Mouse (Mus musculus) T-helper 2 cell (primary cell): ENCODE measurements around the gene H2al1m.
"Not testable (repeated sequence)": the region's sequence is repeated elsewhere in the genome, so short reads cannot be mapped to it uniquely, and the experiment has no call there.

Experiments
- in situ Hi-C: fragments of 300-600 bp; cut with MboI, MseI; formaldehyde crosslinking; loops from one replicate; pipeline ENCODE4 v1.15.1; 2025; ENCODE audit warnings: high pct_unique_total_duplicates

Gene H2al1m

DNA sequence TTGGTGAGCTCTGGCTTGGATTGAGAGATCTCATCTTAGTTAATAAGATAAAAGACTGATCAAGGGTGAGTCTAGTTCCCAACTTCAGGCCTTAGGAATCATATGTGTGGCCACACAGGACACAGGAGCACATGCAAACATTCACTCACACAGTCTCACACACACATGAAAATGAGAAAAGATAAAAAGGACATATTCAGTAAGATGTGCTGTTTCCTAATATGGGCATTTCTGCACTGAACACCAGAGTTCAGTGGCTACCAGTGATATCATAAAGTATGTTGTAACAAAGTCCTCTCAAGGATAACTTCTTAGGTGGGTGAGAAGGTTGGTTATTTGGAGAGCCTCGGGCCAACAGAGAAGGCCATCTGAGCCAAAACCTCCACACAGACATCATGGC is at the start of gene H2al1m:
H2al1m (plus strand) TSS at position 301 of the 400 bp plus-strand sequence.
- in situ Hi-C loops, result not testable (repeated sequence)

DNA sequence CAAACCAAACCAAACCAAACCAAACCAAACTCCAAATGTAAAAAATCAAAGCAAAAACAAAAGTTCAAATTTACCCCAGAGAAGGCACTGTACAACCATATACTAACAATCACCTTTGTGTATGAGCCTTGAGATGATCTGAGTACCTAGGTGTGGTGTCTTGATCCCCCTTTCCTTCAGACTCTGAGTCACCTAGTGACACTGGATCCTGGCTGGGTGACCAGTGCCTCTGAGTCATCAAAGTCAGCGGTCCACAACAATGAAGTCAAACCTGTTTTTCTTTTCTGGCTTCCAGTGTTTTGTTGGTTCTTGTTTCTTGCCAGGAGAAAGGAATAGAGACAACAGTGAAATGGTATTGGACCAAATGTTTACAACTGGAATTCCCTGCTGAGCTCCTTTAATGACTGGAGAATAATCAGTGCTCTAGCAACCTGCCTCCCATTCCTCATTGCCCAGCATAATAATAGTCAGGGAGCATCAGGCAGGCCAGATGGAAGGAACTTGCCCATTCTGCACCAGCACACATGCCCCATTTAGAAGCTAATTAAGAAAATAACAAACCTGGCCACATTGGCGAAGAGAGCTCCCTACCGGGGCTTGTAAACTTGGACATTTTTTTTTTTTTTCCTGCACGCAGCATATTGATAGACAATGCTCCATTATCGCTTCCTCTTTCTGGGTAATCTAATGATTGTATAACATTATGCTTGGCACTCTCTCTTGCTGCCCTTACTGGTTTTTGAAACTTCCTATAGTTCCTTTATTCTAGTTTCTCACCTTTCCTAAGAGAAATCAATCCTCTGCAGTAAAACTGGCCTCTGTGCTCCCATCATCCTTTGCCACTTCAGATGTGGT is 42.6 kb upstream of the H2al1m start:
- in situ Hi-C loops, result no loop called here

DNA sequence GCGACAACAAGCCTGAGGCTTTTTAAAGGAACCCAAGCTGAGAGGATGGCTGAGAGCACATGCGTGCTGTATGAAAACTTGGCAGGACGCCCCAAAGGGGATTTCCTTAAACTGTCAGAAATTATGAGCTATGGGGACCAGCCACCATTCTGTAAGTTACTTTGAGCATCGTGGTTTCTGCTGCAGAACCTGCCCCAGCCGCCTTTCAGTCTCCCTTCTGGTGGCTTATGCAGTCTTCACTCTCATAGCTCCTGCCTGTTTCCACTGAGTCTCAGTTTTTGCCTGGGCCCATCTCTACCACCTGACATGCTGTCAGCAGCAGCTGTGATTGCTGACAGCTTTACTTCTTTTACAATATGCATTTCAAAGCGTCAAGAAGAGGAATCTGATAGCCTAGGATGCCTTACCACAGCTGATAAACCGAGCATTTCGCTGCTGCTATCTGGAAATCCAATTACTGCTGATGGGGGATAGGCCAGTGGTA is 40.1 kb upstream of the H2al1m start:
- in situ Hi-C loops, result no loop called here

DNA sequence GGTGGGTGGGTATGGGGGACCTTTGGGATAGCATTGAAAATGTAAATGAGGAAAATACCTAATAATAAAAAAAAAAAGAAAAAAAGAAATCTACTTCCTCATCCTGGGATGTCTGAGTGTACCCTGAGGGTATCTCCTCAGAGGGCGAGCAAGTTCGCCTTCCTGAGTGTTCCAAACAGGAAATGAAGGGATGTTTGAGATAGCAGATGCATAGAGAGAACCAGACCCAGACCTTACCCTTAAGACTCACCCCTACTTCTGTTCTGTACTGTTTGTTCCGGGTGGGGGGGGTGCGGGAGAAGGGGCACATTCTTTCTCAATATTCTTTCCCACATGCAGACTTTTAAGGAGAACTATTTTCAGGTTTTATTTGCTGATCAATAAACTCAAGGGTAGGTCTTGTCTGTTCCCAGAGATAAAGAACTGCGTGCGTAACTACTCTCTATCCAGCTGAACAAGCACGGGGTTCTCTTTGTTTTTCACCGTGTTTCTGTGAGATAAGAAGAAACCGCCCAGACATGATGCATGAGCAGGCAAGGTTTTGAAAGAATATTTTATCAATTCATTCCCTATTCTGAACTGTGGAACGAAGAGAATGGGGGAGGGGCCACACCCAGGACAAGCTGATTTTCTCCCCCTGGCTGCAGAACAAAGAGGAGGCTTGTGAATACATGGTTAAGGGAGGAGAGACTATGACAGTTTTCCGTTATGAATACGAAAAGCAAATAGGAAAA is 38.8 kb upstream of the H2al1m start:
- in situ Hi-C loops, result no loop called here

DNA sequence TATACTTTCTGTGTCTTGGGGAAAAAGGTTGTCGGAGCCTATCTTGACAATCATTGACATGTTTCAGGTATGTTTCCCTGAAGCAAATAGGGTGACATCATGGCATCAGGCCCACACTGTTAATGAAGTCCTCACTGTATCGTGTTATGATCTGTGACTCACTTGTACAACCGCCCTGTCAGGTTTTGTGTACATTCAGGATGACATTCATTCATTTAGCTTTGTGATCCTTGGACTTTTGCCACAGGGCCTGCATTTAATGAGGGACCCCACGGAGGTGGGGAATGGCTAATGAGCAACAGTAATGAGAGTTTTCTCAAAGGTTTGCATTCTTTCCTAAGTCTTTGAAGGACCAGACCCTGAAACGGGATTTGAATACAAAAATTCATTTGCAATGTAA is 34.7 kb upstream of the H2al1m start:
- in situ Hi-C loops, result no loop called here

DNA sequence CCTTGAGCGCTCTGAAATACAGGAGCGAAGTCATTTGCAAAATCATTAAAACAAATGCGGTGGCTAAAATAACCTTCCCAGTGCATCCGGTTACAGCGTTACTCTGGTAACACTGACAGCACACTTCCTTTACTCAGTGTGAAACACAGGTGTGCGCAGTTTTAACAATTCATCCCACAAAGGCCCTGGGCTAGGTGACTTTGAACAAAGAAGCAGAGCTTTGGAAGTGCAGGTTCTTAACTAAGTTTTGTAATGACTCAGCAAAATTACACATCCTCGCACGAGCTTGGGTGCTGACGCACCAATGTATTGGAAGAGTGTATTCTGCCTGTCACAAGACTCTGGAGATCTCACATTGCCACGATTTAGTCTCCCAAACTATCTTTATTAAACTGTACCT is 29.6 kb upstream of the H2al1m start:
- in situ Hi-C loops, result no loop called here

DNA sequence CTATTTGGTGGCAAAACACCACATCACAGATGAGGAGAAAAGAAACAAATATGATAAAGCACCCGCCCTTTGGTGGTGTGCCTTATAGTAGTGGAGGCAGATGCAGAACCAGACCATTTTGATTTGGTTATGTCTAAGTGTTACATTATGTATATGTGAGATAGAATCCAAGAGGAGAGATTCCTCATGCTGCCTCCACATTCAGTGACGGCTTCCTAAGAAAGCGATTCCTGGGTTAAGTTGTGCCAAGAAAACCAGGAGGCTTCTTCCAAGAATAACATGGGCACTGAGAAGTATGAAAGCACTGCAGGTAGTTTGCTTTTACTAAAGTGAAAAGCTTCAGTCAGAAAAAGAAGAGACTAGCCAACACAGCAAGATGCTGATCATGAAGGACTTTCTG is 28.7 kb upstream of the H2al1m start:
- in situ Hi-C loops, result no loop called here

DNA sequence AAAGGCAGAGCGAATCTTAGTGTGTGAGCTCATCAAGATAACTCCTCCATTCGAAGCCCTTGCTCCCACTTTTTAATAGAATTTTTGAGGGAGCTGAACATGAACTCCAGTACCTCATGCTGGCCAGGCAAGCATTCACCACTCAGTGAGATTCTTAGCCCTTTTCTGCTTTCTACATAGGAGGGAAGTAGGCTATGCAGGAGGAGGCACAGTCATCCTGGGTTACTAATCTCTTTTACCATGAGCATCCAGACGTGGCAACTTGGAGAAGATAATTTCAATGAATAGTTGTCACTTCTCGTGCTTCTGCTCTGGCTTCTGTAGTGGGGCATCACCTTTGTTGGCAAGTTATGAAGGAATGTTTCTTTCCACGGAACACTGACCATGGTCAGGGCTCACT is 26.8 kb upstream of the H2al1m start, which contains the start of gene Gm14862:
Gm14862 (minus strand) TSS at position 134 of the 400 bp plus-strand sequence.
- in situ Hi-C loops, result no loop called here

DNA sequence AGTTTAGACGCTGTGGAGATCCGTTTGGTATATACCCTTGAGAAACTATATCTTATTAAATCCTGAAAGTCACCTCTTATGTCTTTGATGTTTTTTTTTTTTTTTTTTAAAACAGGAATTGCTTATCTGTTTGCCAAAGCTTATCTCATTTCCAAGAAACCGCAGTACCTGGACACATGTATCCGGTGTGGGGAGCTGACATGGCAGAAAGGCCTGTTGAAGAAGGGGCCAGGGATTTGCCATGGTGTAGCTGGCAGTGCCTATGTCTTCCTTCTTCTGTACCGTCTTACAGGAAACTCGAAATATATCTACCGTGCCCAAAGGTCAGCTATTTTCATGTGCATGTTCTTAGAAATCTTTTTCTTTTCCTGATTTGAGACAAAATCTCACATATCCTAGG is 25.7 kb upstream of the H2al1m start:
- in situ Hi-C loops, result no loop called here

DNA sequence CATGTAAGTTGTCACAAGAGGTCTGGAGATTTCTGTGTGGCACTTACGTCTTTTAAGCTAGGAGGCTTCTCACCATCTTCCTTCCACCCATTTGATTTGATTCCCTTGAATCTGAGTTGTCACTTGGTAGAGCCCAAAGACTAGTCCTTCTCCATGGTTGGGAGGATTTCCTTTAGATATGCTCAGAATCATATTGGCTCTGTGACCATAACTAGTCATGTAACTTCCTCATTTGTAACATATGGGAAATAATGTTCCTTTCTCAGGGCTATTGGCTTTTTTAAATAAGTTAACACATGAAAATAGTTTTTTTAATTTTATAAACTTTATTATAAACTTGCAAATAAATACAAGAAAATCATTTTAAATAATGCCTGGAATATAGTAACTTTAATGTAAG is 24.3 kb upstream of the H2al1m start:
- in situ Hi-C loops, result no loop called here

DNA sequence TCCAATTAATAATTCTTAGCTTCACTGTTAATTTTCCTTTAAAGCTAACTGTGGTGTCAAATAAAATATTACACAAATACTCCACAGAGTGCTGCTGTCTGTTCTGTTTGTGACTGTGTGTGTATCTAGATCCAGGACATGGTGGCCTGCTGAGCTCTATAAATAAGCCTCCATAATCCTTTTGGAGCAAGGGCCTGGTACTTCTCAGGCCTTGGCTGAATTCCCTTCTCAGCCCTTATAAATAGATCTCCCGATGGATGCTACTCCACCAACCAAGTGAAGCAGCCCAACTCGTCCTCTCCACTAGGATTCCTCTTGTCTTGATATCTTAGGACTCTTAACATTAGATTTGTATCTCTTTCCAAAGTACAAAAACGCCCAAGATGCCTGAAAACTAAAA is 12.5 kb upstream of the H2al1m start:
- in situ Hi-C loops, result no loop called here

DNA sequence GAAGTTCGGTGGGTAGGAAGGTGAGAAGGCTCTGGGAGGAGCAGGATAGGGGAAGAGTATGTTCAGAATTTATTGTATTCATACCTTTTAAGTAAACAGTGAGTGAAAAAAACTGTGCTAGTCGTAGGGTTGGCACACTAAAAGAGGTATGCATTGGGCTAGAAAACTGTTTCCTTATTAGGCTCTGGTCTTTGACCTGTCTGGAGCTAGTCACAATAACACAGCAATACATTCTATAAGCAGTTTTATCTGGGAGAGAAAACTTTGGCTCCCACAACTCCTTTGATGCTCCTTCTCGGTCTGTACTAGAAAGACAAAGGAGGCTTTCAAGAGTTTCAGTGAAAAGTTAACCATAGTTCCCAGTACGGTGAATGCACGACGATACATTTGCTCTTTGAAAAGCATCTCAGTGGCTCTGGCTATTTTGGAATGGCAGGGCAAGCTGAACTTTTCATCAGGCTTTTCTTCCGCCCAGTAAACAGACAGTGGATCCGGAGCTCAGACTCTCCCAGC is 11.6 kb upstream of the H2al1m start:
- in situ Hi-C loops, result no loop called here

DNA sequence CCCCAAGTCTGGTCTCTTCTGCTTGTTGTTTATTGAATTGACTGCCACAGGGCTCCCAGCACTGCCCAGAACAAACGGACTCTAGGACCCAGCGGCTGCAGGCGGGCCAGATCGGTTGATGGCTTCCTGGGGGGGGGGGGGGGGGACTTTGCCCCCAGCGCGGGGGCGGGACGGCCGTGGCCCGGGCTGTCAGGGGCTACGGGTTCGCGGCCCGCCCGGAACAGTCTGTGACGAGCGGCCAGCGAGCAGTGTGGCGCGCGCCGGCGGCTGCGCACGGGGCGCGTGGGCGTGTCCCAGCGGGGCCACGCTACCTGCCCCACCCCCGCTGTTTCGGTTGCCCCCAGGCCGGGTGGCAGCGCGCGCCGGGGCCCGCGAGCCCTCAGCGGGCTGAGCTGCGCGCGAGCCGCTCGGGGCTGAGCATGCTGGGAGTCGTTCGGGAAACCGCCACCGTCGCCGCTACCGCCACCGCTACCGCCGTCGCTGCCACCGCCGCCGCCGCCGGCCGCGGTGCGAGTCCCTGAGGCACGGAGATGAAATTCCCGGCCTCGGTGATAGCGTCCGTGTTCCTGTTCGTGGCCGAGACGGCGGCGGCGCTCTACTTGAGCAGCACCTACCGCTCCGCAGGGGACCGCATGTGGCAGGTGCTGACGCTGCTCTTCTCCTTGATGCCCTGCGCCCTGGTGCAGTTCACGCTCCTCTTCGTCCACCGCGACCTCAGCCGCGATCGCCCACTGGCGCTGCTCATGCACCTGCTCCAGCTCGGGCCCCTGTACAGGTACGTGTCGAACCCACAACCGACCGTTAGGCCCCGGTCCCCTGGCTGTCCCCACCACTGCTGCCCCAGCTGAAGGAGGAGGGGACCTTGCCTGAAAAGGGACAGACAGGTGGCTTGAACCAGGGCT is 10.9 kb upstream of the H2al1m start, which contains the start of gene Xk:
Xk (plus strand) TSS at position 297 of the 902 bp plus-strand sequence.
- in situ Hi-C loops, result no loop called here

DNA sequence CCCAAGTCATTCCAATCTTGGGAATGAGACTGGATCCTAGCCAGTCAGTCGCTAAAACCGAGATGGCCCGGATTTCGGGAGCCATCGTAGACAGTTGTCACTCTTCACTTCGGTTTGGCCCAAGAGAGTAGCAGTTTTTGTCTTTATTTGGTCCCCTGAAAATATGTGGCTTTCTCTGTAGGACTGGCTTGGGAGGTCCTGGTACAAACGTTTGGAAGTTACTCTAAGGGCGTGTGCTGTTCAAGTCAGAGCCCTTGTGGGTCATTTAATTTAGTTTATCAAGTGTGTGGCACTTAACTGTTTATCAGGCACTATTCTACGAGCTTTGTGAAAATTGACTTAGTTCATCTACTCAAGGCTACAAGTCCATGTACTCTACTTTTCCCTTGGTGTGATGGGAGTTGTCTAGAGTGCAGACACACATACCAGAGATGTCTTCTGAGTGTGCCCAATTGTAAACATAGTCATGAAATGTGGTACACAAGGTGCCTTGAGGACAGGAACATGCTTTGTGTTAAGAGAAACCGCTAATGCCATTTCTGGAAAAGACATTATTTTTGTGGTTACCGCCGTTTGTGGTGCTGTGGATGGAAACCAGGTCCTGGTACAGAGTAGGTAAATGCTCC is 10.1 kb upstream of the H2al1m start:
- in situ Hi-C loops, result no loop called here

DNA sequence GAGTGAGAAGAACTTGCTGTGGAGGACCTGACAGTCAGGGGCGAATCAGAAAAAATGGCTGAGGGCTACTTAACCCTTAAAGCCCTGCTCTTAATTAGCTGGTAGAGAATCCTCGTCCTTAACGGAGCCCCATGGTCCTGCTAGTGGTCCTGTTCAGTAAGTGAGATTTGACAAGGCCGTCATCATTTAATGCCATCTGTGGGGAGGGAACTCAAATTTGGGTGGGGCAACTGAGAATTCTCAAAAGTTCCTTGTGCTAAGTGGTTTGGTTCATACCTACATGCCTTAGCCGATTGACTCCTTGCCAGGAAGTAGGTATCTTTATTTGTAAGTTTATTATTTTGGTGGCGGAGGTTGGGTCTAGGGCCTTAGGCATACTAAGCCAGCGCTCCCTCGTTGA is 9.2 kb upstream of the H2al1m start:
- in situ Hi-C loops, result no loop called here

DNA sequence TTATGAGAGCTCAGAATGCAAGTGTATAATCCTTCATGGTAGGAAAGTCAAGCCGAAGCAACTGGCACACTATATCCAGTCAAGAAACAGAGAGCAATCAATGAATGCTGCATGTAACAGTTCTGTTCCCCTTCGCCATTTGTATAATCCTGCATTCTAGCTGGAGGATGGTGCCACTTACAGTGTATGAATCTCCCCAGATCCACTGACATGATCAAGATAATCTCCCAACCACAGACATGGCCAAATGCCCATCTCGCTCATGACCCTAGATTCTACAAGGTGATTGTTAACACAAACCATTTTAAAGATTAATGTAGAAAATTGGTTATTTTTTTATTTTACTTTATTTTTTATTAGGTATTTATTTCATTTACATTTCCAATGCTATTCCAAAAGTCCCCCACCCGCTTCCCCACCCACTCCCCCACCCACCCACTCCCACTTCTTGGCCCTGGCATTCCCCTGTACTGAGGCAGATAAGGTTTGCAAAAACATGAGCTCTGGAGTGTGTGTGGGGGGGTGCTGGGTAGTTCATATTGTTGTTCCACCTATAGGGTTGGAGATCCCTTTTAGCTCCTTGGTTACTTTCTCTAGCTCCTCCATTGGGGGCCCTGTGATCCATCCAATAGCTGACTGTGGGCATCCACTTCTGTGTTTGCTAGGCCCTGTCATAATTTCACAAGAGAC is 9.7 kb downstream of the H2al1m start:
- in situ Hi-C loops, result loop anchor here (5.0 kb wide), 1 partner anchor 264 kb away; no protein-coding TSS in a partner anchor

DNA sequence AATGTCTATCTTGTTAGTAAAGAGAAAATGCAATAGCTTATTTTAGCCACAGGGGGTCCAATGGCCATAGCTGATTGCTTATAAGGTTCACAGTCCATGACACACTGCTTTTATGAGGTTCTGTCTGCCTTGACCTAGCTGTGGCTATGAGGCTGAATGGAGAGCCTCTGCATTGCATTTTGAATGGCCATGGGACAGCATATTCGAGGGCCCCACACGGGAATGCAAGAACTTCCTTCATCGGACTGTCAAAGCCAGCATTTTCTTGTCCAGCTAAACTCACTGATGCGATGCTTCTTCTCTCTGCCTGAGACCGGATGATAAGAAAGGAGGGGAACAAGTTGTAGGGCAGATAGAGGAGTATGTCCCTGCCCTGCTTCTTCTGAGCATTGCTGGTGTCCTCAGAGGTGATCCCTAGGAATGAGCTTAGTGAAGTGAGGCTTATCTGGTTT is 14.9 kb downstream of the H2al1m start:
- in situ Hi-C loops, result no loop called here

DNA sequence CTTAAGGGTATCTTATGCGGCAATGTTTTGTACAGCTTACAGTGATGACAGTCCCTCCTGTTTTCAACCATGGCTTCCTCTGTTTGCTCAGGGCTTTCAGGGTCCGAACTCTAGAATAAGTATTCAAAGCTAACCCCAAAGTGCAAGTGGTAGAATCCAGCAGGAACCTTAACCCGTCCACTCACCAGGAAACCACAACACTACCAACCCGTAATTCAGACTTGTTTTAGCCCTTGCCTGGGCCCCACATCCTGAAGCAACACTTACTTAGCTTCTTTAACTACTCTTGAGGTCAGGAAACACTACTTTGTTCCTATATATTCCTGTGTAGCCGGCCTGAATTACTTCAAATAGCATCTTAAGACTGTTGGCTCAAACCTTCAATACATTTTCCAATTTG is 19.2 kb downstream of the H2al1m start:
- in situ Hi-C loops, result no loop called here

DNA sequence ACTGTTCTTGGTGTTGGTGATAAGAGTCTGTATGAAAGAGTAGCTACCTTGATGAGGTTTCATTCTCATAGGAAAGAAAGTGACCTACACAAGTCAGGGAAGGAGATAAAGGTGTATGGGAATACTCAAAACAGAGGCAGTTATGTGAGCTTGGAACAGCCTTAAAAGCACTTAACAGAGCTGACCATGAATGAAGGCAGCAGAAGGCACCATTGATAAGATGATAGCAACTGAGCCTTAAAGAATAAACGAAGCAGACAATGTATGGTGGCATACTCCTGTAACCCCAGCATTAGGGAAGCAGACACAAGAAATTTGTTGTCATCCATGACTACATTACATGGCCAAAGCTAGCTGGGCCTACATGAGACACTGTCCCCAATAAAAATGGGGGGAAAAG is 19.9 kb downstream of the H2al1m start:
- in situ Hi-C loops, result no loop called here

DNA sequence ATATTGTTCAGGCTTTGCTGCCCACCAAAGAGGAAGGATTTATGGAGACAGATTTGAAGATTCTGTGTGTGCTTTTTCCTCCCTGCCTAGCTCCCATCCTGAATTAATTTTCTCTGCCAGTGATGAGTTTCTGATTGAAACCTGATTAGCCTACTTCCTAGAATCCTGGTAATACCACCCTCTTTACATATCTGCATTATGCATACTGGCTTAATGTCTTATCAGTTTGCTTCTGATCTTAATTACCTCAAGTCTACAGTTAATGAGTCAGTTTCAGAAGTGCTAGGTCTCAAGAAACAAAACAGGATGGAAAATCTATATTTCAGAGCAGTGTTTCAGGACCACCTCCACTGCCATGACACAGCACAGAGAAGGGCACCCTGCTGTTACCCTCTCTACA is 32.9 kb downstream of the H2al1m start:
- in situ Hi-C loops, result loop anchor here (10.0 kb wide), 1 partner anchor 218 kb away; no protein-coding TSS in a partner anchor
